Mouse (Mus musculus): ENCODE measurements at regions not wholly inside any gene's neighbourhood (a gene's known extent, or its start where the extent isn't known, plus 50 kb on each side); places are given as distances from the start of the nearest gene placed in this dataset.
"Not testable (repeated sequence)": the region's sequence is repeated elsewhere in the genome, so short reads cannot be mapped to it uniquely, and the experiment has no call there.

- WGBS = 36% methylated on average over 10 of the region's 10 CpGs
- Histone ChIP-seq H3K36me3 (no peaks in the 10 kb centered on the region), H3K4me2 (no peak overlapping the region), H3K27me3 (no peaks in the 10 kb centered on the region), H3K27ac (replicated peaks) (no peak overlapping the region), H3K4me3 (no peak overlapping the region), H3K4me1 (replicated peaks) (no peaks in the 10 kb centered on the region), H3K9ac (no peak overlapping the region), H3K9me3 (no peaks in the 10 kb centered on the region)
- no peak for ATAC-seq (ENCODE audit: low FRiP score, low read depth)
Measured at GRCm38 (mm10) chr8:15670722-15671121, 624.8 kb upstream of the BB014433 start.

GRCm38 (mm10) chr8:15670298-15670697 is 624.4 kb upstream of the BB014433 start:
- no peaks in the 10 kb centered on the region for H3K27me3 ChIP-seq
- H3K4me3 ChIP-seq = no peak overlapping the region
- no peak overlapping the region for H3K27ac ChIP-seq (replicated peaks)
- no peak for ATAC-seq (ENCODE audit: low FRiP score, low read depth)
- H3K9me3 ChIP-seq = no peaks in the 10 kb centered on the region
- no peak overlapping the region for H3K4me2 ChIP-seq
- WGBS = 81% methylated on average over 5 of the region's 5 CpGs
- no peak overlapping the region for H3K9ac ChIP-seq
- no peaks in the 10 kb centered on the region for H3K36me3 ChIP-seq
- no peaks in the 10 kb centered on the region for H3K4me1 ChIP-seq (replicated peaks)

GRCm38 (mm10) chr8:15669515-15669914 is 623.6 kb upstream of the BB014433 start:
- H3K27ac ChIP-seq (replicated peaks) = no peak overlapping the region
- 70% methylated on average over 3 of the region's 3 CpGs for WGBS
- no peaks in the 10 kb centered on the region for H3K36me3 ChIP-seq
- H3K9ac ChIP-seq = no peak overlapping the region
- H3K9me3 ChIP-seq = no peaks in the 10 kb centered on the region
- no peak overlapping the region for H3K4me2 ChIP-seq
- H3K27me3 ChIP-seq = no peaks in the 10 kb centered on the region
- ATAC-seq (ENCODE audit: low FRiP score, low read depth) = no peak
- no peaks in the 10 kb centered on the region for H3K4me1 ChIP-seq (replicated peaks)
- H3K4me3 ChIP-seq = no peak overlapping the region

DNA sequence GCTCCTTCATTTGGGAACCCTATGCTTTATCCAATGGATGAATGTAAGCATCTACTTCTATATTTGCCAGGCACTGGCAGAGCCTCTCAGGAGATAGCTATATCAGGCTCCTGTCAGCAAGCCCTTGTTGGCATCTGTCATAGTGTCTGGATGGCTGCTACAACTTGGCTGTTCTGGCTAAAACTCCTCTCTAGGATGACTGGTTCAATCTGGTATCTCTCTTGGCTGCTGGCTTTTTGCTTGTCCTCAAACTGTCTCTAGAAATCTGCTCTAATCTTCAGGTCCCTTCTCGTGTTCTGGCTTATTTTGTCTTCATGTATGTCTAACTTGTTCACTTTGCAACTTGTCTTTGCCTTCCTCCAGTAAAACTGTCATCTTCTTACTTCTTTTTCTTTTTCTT is 614.7 kb upstream of the BB014433 start:
- no peak overlapping the region for H3K4me2 ChIP-seq
- H3K4me1 ChIP-seq (replicated peaks) = no peaks in the 10 kb centered on the region
- no peaks in the 10 kb centered on the region for H3K27me3 ChIP-seq
- no peak for ATAC-seq (ENCODE audit: low FRiP score, low read depth)
- 79% methylated on average over 1 of the region's 1 CpGs for WGBS
- no peak overlapping the region for H3K9ac ChIP-seq
- H3K27ac ChIP-seq (replicated peaks) = no peak overlapping the region
- H3K4me3 ChIP-seq = no peak overlapping the region
- H3K36me3 ChIP-seq = no peaks in the 10 kb centered on the region
- no peaks in the 10 kb centered on the region for H3K9me3 ChIP-seq

DNA sequence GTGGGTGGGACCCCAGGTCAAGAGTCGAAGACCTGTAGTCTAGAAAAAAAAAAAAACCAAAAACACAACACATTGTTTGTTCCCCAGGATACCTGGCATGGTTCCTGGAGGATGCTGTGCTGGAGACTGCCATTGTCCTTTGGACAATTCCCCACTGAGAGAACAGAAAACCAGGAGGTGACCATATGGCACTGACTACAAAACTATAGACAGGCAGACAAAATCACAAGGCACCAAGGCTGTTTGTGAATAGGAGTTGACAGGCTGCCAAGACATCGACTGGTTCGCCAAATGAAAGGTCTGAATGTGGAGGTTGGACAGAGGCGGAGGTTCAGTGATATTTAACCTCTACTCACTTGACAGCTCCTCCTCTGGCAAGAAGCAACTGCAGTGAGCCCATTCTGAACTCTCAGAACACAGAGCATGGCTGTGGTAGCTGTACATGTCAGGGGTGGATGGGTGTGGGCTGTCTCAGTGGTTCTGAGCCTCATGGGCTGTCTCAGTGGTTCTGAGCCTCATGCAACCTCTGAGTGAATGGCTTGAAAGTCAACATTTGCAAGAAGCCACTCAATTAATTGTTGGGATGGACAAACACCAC is 589.0 kb upstream of the BB014433 start:
- Histone ChIP-seq H3K4me1 (replicated peaks) (no peaks in the 10 kb centered on the region), H3K9ac (no peak overlapping the region), H3K27ac (replicated peaks) (no peak overlapping the region), H3K27me3 (no peaks in the 10 kb centered on the region), H3K4me3 (no peak overlapping the region), H3K9me3 (no peaks in the 10 kb centered on the region), H3K36me3 (no peaks in the 10 kb centered on the region), H3K4me2 (no peak overlapping the region)
- 0 out of 2 replicates have a peak, but pooled peaks have one; percentile 19 for ATAC-seq (ENCODE audit: low FRiP score, low read depth)
- 73% methylated on average over 4 of the region's 4 CpGs for WGBS

GRCm38 (mm10) chr8:15628584-15628983 is 582.7 kb upstream of the BB014433 start:
- WGBS = 91% methylated on average over 2 of the region's 2 CpGs
- H3K9me3 ChIP-seq = no peaks in the 10 kb centered on the region
- ATAC-seq (ENCODE audit: low FRiP score, low read depth) = no peak

GRCm38 (mm10) chr8:15623602-15624392 is 577.9 kb upstream of the BB014433 start:
- not testable (repeated sequence) for H3K27me3 ChIP-seq; H3K36me3 ChIP-seq; H3K9me3 ChIP-seq; H3K9ac ChIP-seq; H3K4me2 ChIP-seq; ATAC-seq (ENCODE audit: low FRiP score, low read depth); H3K27ac ChIP-seq (replicated peaks); H3K4me1 ChIP-seq (replicated peaks); H3K4me3 ChIP-seq
- 93% methylated on average over 31 of the region's 31 CpGs for WGBS

More at GRCm38 (mm10) chr8:15628584-15628983, 582.7 kb upstream of the BB014433 start:
- Histone ChIP-seq H3K27ac (replicated peaks) (no peak overlapping the region), H3K4me3 (no peak overlapping the region), H3K4me1 (replicated peaks) (no peaks in the 10 kb centered on the region), H3K36me3 (no peaks in the 10 kb centered on the region), H3K4me2 (no peak overlapping the region), H3K27me3 (no peaks in the 10 kb centered on the region), H3K9ac (no peak overlapping the region)

GRCm38 (mm10) chr8:15610217-15610616 is 564.3 kb upstream of the BB014433 start:
- H3K36me3 ChIP-seq = no peaks in the 10 kb centered on the region
- H3K4me3 ChIP-seq = no peak overlapping the region
- 34% methylated on average over 8 of the region's 8 CpGs for WGBS
- no peak overlapping the region for H3K4me2 ChIP-seq
- no peak overlapping the region for H3K9ac ChIP-seq
- 0 out of 2 replicates have a peak, but pooled peaks cover 3% of the 10 kb centered on the region for H3K4me1 ChIP-seq (replicated peaks)
- no peaks in the 10 kb centered on the region for H3K9me3 ChIP-seq
- H3K27me3 ChIP-seq = no peaks in the 10 kb centered on the region
- H3K27ac ChIP-seq (replicated peaks) = no peak overlapping the region
- ATAC-seq (ENCODE audit: low FRiP score, low read depth) = no peak

- ATAC-seq (ENCODE audit: low FRiP score, low read depth) = no peak
- Histone ChIP-seq H3K27ac (replicated peaks) (no peak overlapping the region), H3K9me3 (no peaks in the 10 kb centered on the region), H3K27me3 (no peaks in the 10 kb centered on the region), H3K4me3 (no peak overlapping the region), H3K4me1 (replicated peaks) (0 out of 2 replicates have a peak, but pooled peaks cover 3% of the 10 kb centered on the region), H3K36me3 (no peaks in the 10 kb centered on the region), H3K9ac (no peak overlapping the region), H3K4me2 (no peak overlapping the region)
- WGBS = 60% methylated on average over 7 of the region's 7 CpGs
Measured at GRCm38 (mm10) chr8:15607598-15608215, 561.8 kb upstream of the BB014433 start.

DNA sequence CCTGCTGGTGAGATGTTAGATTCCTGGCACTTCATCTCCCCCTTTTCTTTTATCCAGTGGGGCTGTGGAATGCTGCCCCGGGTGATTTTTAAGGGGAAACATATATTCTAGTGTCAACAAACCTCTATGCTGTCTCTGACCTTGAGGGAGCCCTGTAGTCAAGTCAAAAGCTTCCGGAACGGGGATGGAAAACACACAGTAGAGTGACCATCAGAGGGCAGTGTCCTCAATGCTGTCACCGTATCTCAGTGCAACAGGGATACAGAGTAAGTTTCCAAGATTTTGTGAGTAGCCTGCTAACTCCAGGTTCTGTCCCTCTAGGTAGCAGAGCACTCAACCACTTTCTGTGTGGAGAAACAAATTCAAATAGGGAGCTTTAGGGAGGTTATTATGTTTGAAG is 555.7 kb upstream of the BB014433 start:
- 83% methylated on average over 4 of the region's 4 CpGs for WGBS

GRCm38 (mm10) chr8:15593106-15593505 is 547.2 kb upstream of the BB014433 start:
- H3K27ac ChIP-seq (replicated peaks) = no peak overlapping the region
- H3K4me3 ChIP-seq = no peak overlapping the region
- no peaks in the 10 kb centered on the region for H3K4me1 ChIP-seq (replicated peaks)
- no peak overlapping the region for H3K4me2 ChIP-seq
- ATAC-seq (ENCODE audit: low FRiP score, low read depth) = no peak
- no peaks in the 10 kb centered on the region for H3K36me3 ChIP-seq
- 76% methylated on average over 6 of the region's 6 CpGs for WGBS
- H3K27me3 ChIP-seq = no peaks in the 10 kb centered on the region
- H3K9ac ChIP-seq = no peak overlapping the region
- H3K9me3 ChIP-seq = no peaks in the 10 kb centered on the region

More for the DNA sequence above, 555.7 kb upstream of the BB014433 start:
- Histone ChIP-seq H3K27me3 (no peaks in the 10 kb centered on the region), H3K9me3 (no peaks in the 10 kb centered on the region), H3K4me3 (no peak overlapping the region), H3K36me3 (no peaks in the 10 kb centered on the region), H3K4me1 (replicated peaks) (no peaks in the 10 kb centered on the region), H3K4me2 (no peak overlapping the region), H3K9ac (no peak overlapping the region), H3K27ac (replicated peaks) (no peak overlapping the region)
- no peak for ATAC-seq (ENCODE audit: low FRiP score, low read depth)

DNA sequence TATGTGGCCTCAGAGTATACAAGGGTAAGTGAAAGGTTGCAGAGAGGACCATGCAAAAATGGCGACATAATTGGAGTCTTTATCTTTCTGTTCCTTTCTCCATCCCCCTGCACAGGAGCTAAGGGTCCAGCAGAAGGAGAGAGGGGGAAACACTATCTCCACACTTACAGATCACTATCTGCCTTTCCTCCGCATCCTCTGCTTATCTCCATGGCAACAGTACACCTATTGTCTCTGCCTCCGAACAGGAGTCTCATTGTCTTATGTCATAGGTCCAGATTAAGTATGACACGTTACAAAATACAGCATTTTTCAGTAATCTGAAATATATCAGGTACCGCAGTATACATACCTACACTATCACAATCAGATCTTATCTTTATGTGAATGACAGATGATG is 537.9 kb upstream of the BB014433 start:
- Histone ChIP-seq H3K9ac (no peak overlapping the region), H3K4me1 (replicated peaks) (no peaks in the 10 kb centered on the region), H3K4me3 (no peak overlapping the region), H3K27me3 (no peaks in the 10 kb centered on the region), H3K9me3 (no peaks in the 10 kb centered on the region), H3K27ac (replicated peaks) (no peak overlapping the region), H3K36me3 (no peaks in the 10 kb centered on the region), H3K4me2 (no peak overlapping the region)
- ATAC-seq (ENCODE audit: low FRiP score, low read depth) = peak; percentile 65; the same call in 1 of the 2 replicates
- 50% methylated on average over 5 of the region's 5 CpGs for WGBS

Data from hindbrain, embryonic 15.5 days (tissue).